Mouse (Mus musculus) heart, embryonic 10.5 days (tissue): ENCODE measurements around the gene Ankib1. TPM values are rescaled to one million over a fixed set of nuclear protein-coding genes. Genes with fewer than 3 reads are reported as not detected.
"Not testable (repeated sequence)": the region's sequence is repeated elsewhere in the genome, so short reads cannot be mapped to it uniquely, and the experiment has no call there.

Source experiments
- DNase-seq: peaks from one replicate; pipeline ENCODE4 v3.0.0-alpha.2; 2017; ENCODE audit warnings: low spot score
- H3K27ac ChIP-seq: fragments of 300-500 bp; sonication (generic); 2 replicates; pipeline ENCODE4 v1.5.1; 2016; ENCODE audit warnings: mild to moderate bottlenecking
- H3K27me3 ChIP-seq: fragments of 300-500 bp; sonication (generic); 2 replicates; pipeline ENCODE4 v1.6.1; 2016; ENCODE audit warnings: mild to moderate bottlenecking; ENCODE audit not compliant: poor library complexity, insufficient read depth, severe bottlenecking
- H3K36me3 ChIP-seq: fragments of 300-500 bp; sonication (generic); 2 replicates; pipeline ENCODE4 v1.6.1; 2016; ENCODE audit warnings: mild to moderate bottlenecking, moderate library complexity
- H3K4me1 ChIP-seq: fragments of 300-500 bp; sonication (generic); 2 replicates; pipeline ENCODE4 v1.6.1; 2016; ENCODE audit warnings: mild to moderate bottlenecking
- H3K4me3 ChIP-seq: fragments of 300-500 bp; sonication (generic); 2 replicates; pipeline ENCODE4 v1.5.1; 2016; ENCODE audit warnings: mild to moderate bottlenecking, moderate library complexity
- H3K9me3 ChIP-seq: fragments of 300-500 bp; sonication (generic); 2 replicates; pipeline ENCODE4 v1.6.1; 2016; ENCODE audit warnings: mild to moderate bottlenecking, moderate library complexity
- WGBS: fragments of 180-500 bp; shearing (Covaris S2); methylation state at CpG from one replicate; pipeline ENCODE4 v1.1.7; 2016; 5-methylcytosine and 5-hydroxymethylcytosine counted together
- polyA plus RNA-seq: library from polyadenylated mRNA; unstranded; fragments of >200 nt; fragmentation: Nextera tagmentation; extraction: Ambion mirVana; gene quantifications from 2 replicates; pipeline ENCODE4 v1.2.1, GENCODE M21; 2016

Gene Ankib1
- polyA plus RNA-seq, result 8.3 and 9.1 TPM in 2 replicates

GRCm38 (mm10) chr5:3802433-3803291 is at the start of gene Ankib1, which contains the start of gene Krit1:
Ankib1 (minus strand) TSS chr5:3802925.
Krit1 (plus strand) TSS chr5:3803184.
- Histone ChIP-seq H3K9me3 (no peaks in the 10 kb centered on the region), H3K4me1 (peaks cover 8% of the 10 kb centered on the region; the same call in 1 of the 2 replicates), H3K27me3 (no peaks in the 10 kb centered on the region), H3K27ac (peak within 1 kb of the TSS; percentile 96), H3K4me3 (peak within 1 kb of the TSS; percentile 89), H3K36me3 (peaks cover 3% of the 10 kb centered on the region; the same call in 1 of the 2 replicates)
- WGBS, result under 1% methylated on average over 106 of the region's 109 CpGs
- peak; percentile 94 for DNase-seq

DNA sequence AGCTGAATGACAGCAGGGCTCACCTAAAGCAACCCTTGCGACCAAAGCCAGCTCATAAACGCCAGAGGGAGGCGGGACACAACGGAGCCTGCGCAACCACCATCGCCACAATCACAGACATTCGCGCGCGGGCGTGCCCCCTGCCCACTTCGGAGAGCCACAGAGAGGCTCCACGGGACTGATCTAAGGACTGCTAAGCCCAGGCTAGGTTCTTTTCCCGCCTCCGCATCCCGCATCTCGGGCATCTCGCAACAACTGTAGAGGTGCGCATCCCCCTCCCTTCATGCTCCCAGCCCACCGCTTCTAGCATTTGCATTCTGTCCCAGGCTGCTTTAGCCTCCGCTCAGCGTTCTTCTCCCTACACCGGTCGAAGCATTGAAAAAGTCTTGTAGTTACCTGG is 42.3 kb upstream of the Ankib1 start, which contains the start of gene Lrrd1:
Gene Lrrd1, plus strand, starts transcription at position 148 of the 400 bp plus-strand sequence.
- peak within 1 kb of the TSS; percentile 61 for H3K4me3 ChIP-seq
- H3K36me3 ChIP-seq, result peaks cover 24% of the 10 kb centered on the region
- no peak for DNase-seq
- WGBS, result 5% methylated on average over 24 of the region's 24 CpGs
- H3K9me3 ChIP-seq, result no peaks in the 10 kb centered on the region
- peak within 1 kb of the TSS; percentile 47; the same call in 1 of the 2 replicates for H3K27ac ChIP-seq
- peaks cover 4% of the 10 kb centered on the region; the same call in 1 of the 2 replicates for H3K4me1 ChIP-seq
- H3K27me3 ChIP-seq, result no peaks in the 10 kb centered on the region

- H3K36me3 ChIP-seq, result peaks cover 58% of the 10 kb centered on the region
- no peaks in the 10 kb centered on the region for H3K4me1 ChIP-seq
- no peak for DNase-seq
- H3K9me3 ChIP-seq, result no peaks in the 10 kb centered on the region
- H3K4me3 ChIP-seq, result no peak overlapping the region
- H3K27ac ChIP-seq, result no peak overlapping the region
- H3K27me3 ChIP-seq, result no peaks in the 10 kb centered on the region
- WGBS, result 73% methylated on average over 1 of the region's 1 CpGs
These were observed 31.4 kb upstream of the Ankib1 start for GRCm38 (mm10) chr5:3834107-3834506.

- Histone ChIP-seq H3K27me3 (no peaks in the 10 kb centered on the region), H3K4me1 (peaks cover 8% of the 10 kb centered on the region; the same call in 1 of the 2 replicates), H3K4me3 (no peak overlapping the region), H3K9me3 (no peaks in the 10 kb centered on the region), H3K27ac (no peak overlapping the region), H3K36me3 (peaks cover 31% of the 10 kb centered on the region)
- DNase-seq, result no peak
- 85% methylated on average over 1 of the region's 1 CpGs for WGBS
These were observed 5.7 kb upstream of the Ankib1 start for GRCm38 (mm10) chr5:3808472-3808871.

DNA sequence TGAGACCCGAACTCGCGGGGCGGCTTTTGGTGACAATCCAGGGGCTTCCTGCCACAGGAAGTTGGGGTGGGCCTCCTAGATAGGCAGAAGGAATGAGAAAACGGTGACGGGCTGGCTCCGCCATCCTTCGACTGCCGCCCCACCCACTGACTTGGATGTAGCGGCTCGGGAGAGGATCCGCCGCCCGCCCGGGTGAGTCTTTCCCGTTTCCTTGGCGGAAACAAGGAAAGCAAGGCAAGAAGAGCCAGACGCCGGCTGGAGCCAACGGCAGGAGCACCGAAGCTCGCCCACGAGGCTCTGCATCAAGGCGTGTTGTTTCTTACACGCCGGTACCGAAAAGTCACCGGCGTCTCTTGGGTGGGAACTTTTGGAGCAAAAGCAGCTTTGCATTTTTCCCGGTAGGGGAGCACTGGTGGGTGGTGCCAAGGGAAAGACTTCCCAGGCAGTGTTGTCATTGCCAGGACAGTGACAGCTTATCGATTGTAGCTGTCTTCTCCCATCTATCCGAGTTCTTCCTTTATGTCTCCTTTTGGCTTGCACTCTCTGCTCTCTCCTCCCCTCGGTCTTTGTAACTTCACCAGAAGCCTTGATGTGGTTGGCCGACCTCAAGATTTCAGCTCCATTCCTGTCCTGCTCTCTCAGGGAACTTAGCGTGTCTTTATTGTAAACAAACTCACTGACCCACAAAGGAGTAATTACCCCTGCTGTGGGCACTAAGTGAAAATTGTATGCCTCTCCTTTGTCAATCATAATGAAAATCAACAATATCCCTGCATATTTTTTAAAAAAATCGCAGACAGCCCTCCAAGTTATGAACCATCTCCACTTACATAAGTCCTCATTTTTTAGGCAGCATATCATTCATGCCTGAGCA is 804 bp upstream of the Ankib1 start:
- Histone ChIP-seq H3K9me3 (no peaks in the 10 kb centered on the region), H3K27ac (peak overlapping the region; percentile 96), H3K4me3 (peak overlapping the region; percentile 89), H3K36me3 (peaks cover 5% of the 10 kb centered on the region; the same call in 1 of the 2 replicates), H3K4me1 (peaks cover 8% of the 10 kb centered on the region; the same call in 1 of the 2 replicates), H3K27me3 (no peaks in the 10 kb centered on the region)
- DNase-seq, result no peak
- WGBS, result under 1% methylated on average over 36 of the region's 36 CpGs

DNA sequence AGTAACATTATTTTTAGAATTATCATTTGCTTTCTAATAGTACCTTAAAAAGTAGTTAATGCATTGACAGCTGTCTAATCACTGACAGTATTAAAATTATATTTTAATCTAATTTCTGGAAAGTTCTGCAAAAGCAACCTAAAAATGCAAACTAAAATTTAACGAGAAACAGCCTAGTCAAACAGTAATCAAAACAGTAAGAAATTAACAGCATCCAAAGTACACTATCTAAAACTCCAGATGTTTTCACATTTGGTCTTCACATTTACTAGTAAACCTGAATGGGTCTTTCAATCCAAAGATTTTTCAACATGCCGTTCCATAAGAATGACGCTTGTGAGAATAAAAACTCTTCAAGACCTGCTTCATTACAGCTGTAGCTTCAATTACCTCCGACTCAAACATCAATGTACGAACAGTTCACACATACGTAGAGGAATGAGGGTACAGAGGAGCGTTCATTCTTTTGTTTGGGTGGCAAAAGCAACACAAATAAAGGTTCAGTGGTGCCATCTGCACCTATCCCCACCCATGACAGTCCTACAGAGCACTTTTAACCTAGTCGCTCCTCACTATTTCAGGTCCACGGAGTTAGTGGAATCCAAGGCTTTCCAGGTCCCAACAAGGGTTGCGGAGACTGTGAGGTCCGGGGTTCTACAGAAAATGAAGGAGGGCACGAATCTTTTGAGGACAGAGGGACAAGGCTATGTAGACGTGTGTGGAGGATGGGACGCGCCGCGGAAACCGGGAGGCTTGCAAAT is 873 bp downstream of the Ankib1 start:
- no peaks in the 10 kb centered on the region for H3K27me3 ChIP-seq
- WGBS, result 8% methylated on average over 18 of the region's 18 CpGs
- H3K27ac ChIP-seq, result peak overlapping the region; percentile 96
- peak overlapping the region; percentile 89 for H3K4me3 ChIP-seq
- no peak for DNase-seq
- peaks cover 3% of the 10 kb centered on the region; the same call in 1 of the 2 replicates for H3K36me3 ChIP-seq
- peaks cover 8% of the 10 kb centered on the region; the same call in 1 of the 2 replicates for H3K4me1 ChIP-seq
- no peaks in the 10 kb centered on the region for H3K9me3 ChIP-seq

- WGBS, result 80% methylated on average over 4 of the region's 4 CpGs
- no peaks in the 10 kb centered on the region for H3K36me3 ChIP-seq
These were observed 1.8 kb downstream of the Ankib1 start for GRCm38 (mm10) chr5:3800881-3801280.

GRCm38 (mm10) chr5:3800041-3800440 is 2.7 kb downstream of the Ankib1 start:
- Histone ChIP-seq H3K9me3 (no peaks in the 10 kb centered on the region), H3K36me3 (no peaks in the 10 kb centered on the region), H3K27me3 (no peaks in the 10 kb centered on the region), H3K4me1 (peaks cover 8% of the 10 kb centered on the region; the same call in 1 of the 2 replicates), H3K27ac (no peak overlapping the region), H3K4me3 (no peak overlapping the region)
- no peak for DNase-seq
- 80% methylated on average over 1 of the region's 1 CpGs for WGBS

More at GRCm38 (mm10) chr5:3800881-3801280, 1.8 kb downstream of the Ankib1 start:
- no peak overlapping the region for H3K27ac ChIP-seq
- H3K27me3 ChIP-seq, result no peaks in the 10 kb centered on the region
- H3K4me3 ChIP-seq, result no peak overlapping the region
- H3K4me1 ChIP-seq, result peaks cover 8% of the 10 kb centered on the region; the same call in 1 of the 2 replicates
- H3K9me3 ChIP-seq, result no peaks in the 10 kb centered on the region
- no peak for DNase-seq

DNA sequence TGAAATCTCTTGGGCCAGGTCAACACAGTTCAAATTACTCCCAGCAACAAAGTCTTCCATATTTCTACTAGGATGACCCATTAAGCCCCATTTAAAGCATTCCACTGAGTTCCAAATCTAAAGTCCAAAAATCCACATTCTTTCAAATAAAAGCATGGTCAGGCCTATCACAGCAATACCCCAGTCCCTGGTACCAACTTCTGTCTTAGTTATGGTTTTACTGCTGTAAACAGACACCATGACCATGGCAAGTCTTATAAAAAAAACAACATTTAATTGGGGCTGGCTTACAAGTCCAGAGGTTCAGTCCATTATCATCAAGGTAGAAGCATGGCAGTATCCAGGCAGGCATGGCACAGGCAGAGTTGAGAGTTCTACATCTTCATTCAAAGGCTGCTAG is 4.1 kb downstream of the Ankib1 start:
- not testable (repeated sequence) for H3K4me3 ChIP-seq

GRCm38 (mm10) chr5:3797101-3797500 is 5.6 kb downstream of the Ankib1 start:
- H3K9me3 ChIP-seq, H3K4me1 ChIP-seq, DNase-seq, H3K36me3 ChIP-seq, H3K4me3 ChIP-seq, H3K27me3 ChIP-seq, H3K27ac ChIP-seq: not testable (repeated sequence)
- WGBS, result 89% methylated on average over 2 of the region's 2 CpGs

More for the DNA sequence above, 4.1 kb downstream of the Ankib1 start:
- not testable (repeated sequence) for H3K4me1 ChIP-seq, H3K27me3 ChIP-seq, H3K27ac ChIP-seq, H3K9me3 ChIP-seq, DNase-seq, H3K36me3 ChIP-seq

GRCm38 (mm10) chr5:3791048-3791447 is 11.7 kb downstream of the Ankib1 start:
- Histone ChIP-seq H3K9me3 (no peaks in the 10 kb centered on the region), H3K27ac (no peak overlapping the region), H3K36me3 (no peaks in the 10 kb centered on the region), H3K4me3 (no peak overlapping the region), H3K4me1 (0 out of 2 replicates have a peak, but pooled peaks cover 2% of the 10 kb centered on the region), H3K27me3 (no peaks in the 10 kb centered on the region)
- no peak for DNase-seq

DNA sequence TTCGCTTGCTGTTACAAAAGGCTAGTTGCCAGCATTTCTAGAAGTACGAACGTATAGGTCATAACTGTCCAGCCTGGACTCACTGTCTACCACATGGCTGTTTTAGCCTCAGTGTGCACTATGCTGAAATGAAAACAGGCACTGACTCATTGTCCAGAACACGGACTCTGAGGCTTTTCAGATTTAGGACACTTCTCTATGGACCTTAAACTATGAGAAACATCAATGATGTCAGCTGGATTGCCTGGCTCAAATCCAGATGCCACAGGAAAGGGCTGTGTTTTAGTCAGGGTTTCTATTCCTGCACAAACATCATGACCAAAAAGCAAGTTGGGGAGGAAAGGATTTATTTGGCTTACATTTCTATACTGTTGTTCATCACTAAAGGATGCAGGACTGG is 15.2 kb downstream of the Ankib1 start:
- Histone ChIP-seq H3K36me3 (no peaks in the 10 kb centered on the region), H3K4me1 (0 out of 2 replicates have a peak, but pooled peaks cover 2% of the 10 kb centered on the region), H3K9me3 (no peaks in the 10 kb centered on the region), H3K4me3 (no peak overlapping the region), H3K27ac (no peak overlapping the region), H3K27me3 (no peaks in the 10 kb centered on the region)
- 84% methylated on average over 4 of the region's 4 CpGs for WGBS
- DNase-seq, result no peak
